Mouse (Mus musculus) adrenal gland, postnatal 25 days (tissue): ENCODE measurements at regions not wholly inside any gene's neighbourhood (a gene's known extent, or its start where the extent isn't known, plus 50 kb on each side); places are given as distances from the start of the nearest gene placed in this dataset.
"Not testable (repeated sequence)": the region's sequence is repeated elsewhere in the genome, so short reads cannot be mapped to it uniquely, and the experiment has no call there.

Experiments used
- DNase-seq: peaks from one replicate; pipeline ENCODE4 v3.0.0; 2021; ENCODE audit warnings: mixed read lengths

DNA sequence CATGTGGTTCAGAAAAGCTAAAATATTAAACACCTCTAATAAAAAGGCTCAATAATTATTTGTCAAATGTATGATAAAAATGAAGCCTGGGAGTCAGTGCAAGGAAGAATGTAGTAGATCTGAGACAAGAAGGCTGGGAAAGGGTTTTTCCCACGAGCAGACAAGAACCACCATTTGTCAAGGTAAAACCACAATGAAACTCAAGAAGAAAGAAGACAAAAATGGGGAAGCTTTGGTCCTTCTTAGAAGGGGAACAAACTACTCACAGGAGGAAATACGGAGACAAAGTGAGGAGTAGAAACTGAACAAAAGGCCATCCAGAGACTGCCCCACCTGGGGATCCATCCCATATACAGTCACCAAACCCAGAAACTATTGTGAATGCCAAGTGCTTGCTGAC lies 420.0 kb downstream of the Hs3st1 start:
- DNase-seq = no peak

DNA sequence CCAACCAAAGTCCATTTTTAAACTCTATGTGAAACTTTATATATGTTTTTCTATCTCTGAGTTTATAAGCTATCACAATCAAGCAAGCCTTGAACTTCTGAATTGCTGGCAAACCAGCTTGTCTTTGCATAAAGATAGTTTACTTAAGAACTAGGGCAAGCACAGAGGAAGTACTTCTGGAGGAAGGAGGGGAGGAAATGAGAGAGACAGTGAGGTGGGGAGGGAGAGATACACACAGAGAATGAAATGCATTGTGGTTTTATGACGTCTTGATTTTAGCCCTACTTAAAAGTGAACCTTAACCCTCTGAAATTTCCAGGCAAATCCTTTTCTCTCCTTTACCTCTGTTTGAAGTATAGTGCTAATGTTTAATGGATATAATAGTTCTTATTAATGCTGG lies 421.0 kb downstream of the Hs3st1 start:
- no peak for DNase-seq

- DNase-seq = no peak
Observed at GRCm38 (mm10) chr5:39325399-39325798, 429.9 kb downstream of the Hs3st1 start.

DNA sequence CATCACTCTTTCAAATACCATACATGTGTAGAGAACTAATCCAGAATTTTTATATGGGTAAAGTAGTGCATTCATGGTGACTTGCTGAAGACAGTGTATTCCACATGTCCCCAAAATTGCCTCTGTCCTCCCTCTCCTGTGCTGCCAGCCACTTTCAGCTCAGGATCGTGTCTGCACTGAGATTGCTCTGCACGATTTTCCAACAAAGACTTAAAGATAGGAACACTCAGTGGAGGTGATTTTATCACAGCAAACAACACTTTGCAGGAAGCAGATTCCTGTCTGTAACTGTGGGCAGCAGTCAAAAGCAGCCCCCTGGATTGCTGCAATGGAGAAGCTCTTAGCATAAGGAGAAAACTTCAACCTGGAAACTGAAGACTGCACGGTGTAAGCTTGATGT lies 438.8 kb downstream of the Hs3st1 start:
- no peak for DNase-seq

- no peak for DNase-seq
Observed at GRCm38 (mm10) chr5:39311211-39311610, 434.6 kb upstream of the Clnk start.

GRCm38 (mm10) chr5:39305794-39306193 lies 429.2 kb upstream of the Clnk start:
- DNase-seq = no peak

- no peak for DNase-seq
Observed at GRCm38 (mm10) chr5:39292849-39293248, 416.2 kb upstream of the Clnk start.

DNA sequence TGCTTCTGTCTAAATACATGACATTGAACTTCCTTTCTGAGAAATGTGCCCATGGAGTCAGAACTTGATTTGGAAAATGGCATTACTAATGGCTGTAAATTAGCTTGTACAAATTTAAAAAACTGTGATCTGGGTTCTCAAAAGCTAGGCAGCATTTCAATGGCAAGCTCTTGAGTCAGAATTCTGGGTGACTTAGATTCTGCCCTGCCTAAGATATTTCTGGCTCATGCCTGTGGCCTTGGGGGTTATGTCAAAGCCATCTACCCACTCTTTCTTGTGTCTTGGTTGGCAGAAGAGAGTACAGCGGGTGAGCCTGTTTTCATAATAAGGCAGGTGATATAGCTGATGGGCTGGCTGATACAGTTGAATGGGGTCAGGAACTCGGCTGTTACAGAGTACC lies 404.4 kb upstream of the Clnk start:
- no peak for DNase-seq

DNA sequence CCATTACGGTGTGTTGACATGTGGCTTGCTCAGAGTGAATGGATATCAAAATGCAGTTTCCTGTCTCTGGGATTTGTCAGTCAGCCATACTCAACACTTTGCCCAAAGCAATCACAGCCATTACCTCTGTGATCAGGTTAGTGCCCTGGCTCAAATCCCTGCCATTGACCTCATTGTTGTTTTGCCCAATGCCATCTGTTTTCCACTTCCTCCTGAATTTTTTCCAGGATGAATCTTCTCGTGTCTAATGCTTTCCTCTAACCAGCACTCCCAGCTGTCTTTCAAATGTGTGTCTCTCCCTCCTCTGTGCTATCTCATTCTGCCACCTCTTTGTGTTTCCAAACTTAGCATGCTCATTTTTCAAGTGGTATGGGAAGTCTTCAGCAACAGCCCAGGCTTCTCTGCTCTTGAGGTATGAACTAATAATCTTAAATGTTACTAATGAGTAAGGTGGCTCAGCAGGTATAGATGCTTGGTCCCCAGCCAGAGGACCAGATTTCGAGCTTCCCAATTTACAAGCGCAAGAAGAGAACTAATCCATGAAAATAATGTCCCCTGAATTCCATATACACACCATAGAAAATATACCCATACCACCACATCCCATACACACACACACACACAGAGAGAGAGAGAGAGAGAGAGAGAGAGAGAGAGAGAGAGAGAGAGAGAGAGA lies 397.2 kb upstream of the Clnk start:
- no peak for DNase-seq

- DNase-seq = no peak
Observed at GRCm38 (mm10) chr5:39267106-39267505, 390.5 kb upstream of the Clnk start.

- no peak for DNase-seq
Observed at GRCm38 (mm10) chr5:39260721-39261190, 384.1 kb upstream of the Clnk start.

DNA sequence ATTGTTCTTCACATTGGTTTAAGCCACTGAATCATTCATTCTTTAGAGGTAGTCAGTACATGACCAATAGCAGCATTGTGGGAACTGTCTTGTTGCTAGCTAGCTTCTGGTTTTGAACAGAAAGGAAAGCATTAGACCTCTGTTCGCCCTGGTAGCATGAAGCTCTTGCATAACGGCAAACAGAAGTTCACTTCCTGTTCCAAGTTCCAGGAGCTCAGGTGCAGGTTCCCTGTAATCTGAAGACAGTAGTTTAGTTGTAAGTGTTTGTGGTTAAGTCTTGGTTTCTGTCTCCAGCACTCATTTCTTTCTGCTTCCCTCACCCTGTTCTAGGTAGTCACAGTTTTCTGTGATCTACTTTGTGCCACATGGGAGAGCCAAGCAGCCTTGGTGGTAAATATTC lies 381.1 kb upstream of the Clnk start:
- no peak for DNase-seq

DNA sequence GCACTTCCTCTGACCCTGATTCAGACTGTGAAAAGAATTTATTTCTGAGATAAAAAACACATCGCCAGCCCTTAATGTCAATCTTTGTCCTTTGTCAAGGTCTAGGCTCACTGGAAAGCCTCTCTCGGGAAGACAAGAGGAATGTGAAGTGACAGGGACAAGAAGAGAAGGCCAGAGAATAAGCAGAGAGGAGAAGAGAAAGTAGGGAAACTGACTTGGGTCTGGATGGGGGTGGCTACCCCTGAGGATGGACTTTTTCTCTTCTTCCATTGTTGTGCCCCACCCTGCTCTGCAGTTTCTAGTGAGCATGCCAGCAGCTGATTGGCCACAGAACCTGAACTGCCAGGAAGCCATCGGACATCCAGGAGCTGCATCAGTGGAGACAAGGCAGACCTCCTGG lies 375.6 kb upstream of the Clnk start:
- DNase-seq = no peak

- no peak for DNase-seq
Observed at GRCm38 (mm10) chr5:39251021-39251420, 374.4 kb upstream of the Clnk start.

DNA sequence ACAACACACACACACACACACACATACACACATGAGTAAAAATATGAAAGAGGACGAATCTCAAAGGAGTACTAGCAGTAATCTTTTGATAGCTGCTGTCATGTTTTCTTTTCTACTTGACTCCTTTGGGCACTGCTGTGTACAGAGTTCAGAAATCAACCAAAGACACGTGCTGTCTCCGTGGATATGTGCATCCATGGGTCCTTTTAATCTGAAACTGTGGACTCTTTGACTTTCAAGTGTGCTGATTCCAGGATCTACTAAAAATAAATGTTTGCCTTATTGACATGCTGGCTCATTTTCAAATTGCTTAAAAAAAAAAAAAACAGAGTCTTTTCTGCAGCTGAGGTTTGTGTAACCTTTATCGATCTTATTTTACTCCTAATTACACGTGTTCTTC lies 343.1 kb upstream of the Clnk start:
- no peak for DNase-seq

DNA sequence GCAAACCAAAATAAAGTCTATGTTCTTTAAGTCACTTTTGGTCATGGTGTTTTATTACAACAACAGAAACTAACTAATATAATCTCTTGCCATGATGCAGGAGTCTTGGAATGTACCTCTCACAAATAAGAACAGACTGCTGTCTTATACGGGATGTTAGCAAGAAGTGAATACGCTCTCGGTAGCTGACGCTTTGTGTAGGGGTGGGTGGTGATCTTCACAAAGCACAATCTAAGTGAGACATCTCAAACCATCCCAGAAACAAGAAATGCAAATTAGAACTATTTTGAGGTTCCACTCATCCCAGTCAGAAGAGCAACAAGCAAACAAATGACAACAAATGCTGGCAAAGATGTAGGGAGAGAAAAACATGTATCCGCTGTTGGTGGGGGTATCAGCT lies 339.7 kb upstream of the Clnk start:
- no peak for DNase-seq

GRCm38 (mm10) chr5:39215016-39215415 lies 338.4 kb upstream of the Clnk start:
- DNase-seq = no peak

GRCm38 (mm10) chr5:39212550-39212949 lies 335.9 kb upstream of the Clnk start:
- DNase-seq = no peak

GRCm38 (mm10) chr5:39198856-39199255 lies 322.2 kb upstream of the Clnk start:
- no peak for DNase-seq

DNA sequence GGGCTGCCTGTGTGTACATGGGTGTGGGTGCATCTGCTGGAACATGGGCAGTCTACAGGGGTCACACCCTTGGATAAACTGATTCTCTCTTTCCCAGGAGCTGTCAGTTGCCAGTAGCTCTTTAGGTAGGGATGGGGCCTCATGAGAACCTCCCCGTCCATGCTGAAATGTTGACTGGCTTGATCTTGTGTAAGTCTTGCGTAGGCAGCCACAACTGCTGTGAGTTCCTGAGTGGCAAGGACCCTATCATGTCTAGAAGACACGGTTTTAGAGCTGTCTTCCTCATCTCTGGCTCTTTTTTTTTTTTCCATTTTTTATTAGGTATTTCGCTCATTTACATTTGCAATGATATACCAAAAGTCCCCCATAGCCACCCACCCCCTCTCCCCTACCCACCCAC lies 314.5 kb upstream of the Clnk start:
- not testable (repeated sequence) for DNase-seq

DNA sequence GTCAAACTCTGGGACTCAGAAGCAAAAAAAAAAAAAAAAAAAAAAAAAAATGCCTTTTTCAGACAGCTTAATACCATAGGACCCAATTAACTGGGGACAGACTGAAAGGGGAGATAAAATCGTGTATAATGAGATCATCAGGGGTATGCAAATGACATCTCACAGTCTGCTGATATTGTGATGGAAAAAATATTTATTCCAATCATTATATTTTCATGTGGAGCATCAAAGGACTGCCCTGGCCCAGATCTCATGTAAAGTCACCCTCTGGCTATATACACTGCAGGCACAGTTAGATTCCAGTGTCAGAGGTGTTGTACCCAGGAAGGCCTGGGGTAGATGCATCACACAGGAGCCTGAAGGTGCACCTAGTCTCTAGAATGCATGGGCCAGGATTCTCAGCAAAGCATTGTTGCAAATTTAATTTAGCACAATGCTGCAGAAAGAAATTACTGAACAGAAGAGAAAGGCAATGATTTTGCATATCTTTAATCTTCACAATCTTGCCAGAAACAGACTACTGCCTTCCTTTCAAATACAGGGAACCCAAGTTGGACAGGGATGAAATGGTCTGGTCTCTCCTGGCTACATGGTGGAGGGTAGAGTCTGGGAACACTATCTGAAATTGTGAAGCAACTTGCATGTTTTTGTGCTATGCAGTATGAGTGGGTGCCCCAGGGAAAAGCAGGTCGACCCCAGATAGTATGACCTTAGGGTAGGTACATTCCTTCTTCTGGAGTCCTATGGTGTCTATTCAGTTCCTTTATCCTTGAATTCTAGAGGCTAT lies 305.2 kb upstream of the Clnk start:
- no peak for DNase-seq

DNA sequence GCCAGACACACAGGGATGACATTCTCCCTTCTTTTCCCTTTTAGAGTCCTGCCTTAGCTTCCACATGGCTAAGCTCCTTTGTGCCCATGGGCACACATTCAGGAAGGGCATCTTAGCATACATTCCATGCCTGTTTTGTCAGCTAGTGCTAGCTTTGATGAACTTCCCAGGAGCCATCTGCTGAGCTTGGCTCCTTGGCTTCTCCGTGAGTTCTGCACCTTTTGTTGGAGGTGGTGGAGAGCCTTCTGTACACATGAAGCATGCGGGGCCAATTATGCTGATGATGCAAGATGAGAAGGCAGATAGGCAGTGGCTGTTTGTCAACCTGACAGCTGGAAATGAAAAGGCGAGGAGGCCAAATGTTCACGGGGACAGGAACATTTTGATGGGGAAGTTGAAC lies 304.4 kb upstream of the Clnk start:
- no peak for DNase-seq

DNA sequence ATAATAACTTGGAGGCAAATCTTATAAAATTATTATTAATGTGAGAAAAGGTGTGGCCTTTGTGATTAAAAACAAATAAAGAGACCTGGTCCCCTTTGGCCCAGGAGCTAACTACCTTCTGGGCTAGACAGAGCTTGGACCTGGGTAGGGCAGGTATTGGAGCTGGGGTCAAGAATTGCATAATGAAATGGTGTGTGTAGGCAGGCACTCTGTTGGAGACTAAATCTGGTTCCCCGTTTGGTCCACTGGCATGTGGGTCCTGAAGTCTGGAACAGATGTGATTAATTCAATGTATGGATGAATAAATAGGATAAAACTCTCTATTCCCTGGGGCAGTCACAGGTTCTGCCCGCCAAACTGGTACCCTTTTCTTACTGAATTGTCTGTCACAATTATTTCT lies 301.3 kb upstream of the Clnk start:
- DNase-seq = no peak

GRCm38 (mm10) chr5:39176906-39177305 lies 300.3 kb upstream of the Clnk start:
- DNase-seq = peak; percentile 22
